Mouse (Mus musculus) bone marrow, adult 2 months (tissue): ENCODE measurements around the gene 1700028J19Rik.
"Not testable (repeated sequence)": the region's sequence is repeated elsewhere in the genome, so short reads cannot be mapped to it uniquely, and the experiment has no call there.

Source experiments
- CTCF ChIP-seq: fragments of 200-500 bp; IDR thresholded peaks from 2 replicates; pipeline ENCODE4 v1.5.1; 2011; ENCODE audit warnings: low read length, control low read depth; ENCODE audit not compliant: control insufficient read depth, insufficient read depth
- POLR2A ChIP-seq: fragments of 200-500 bp; IDR thresholded peaks from 2 replicates; pipeline ENCODE4 v1.6.1; 2011; ENCODE audit warnings: low read depth, mild to moderate bottlenecking, control low read depth, low read length, borderline replicate concordance; ENCODE audit not compliant: control insufficient read depth

GRCm38 (mm10) chr7:44250732-44251275, 4.3 kb upstream of the 1700028J19Rik start:
- TF ChIP-seq CTCF, POLR2A: not testable (repeated sequence)
